Mouse (Mus musculus) kidney, embryonic 15.5 days (tissue): Measurements from ENCODE around the gene Pigo. TPM values are rescaled to one million over a fixed set of nuclear protein-coding genes. Genes with fewer than 3 reads are reported as not detected.

ENCODE experiments used
- ATAC-seq: fragments of 200-750 bp; cut with Nextera tagmentation; replicated peaks from 2 replicates; pipeline ENCODE4 v1.8.0; 2017; ENCODE audit warnings: moderate TSS enrichment; ENCODE audit not compliant: low FRiP score
- H3K27ac ChIP-seq: fragments of 300-500 bp; sonication (generic); 2 replicates; pipeline ENCODE4 v1.5.1; 2015; ENCODE audit warnings: mild to moderate bottlenecking, inconsistent platforms
- H3K27me3 ChIP-seq: fragments of 300-500 bp; sonication (generic); 2 replicates; pipeline ENCODE4 v1.6.1; 2015; ENCODE audit warnings: inconsistent platforms
- H3K36me3 ChIP-seq: fragments of 300-500 bp; sonication (generic); 2 replicates; pipeline ENCODE4 v1.6.1; 2015; ENCODE audit warnings: inconsistent platforms
- H3K4me1 ChIP-seq: fragments of 300-500 bp; sonication (generic); 2 replicates; pipeline ENCODE4 v1.6.1; 2015; ENCODE audit warnings: inconsistent platforms
- H3K4me2 ChIP-seq: fragments of 300-500 bp; sonication (generic); 2 replicates; pipeline ENCODE4 v1.6.1; 2015; ENCODE audit warnings: moderate library complexity, mild to moderate bottlenecking, inconsistent platforms
- H3K4me3 ChIP-seq: fragments of 300-500 bp; sonication (generic); replicated peaks from 2 replicates; pipeline ENCODE4 v1.5.1; 2015; ENCODE audit warnings: mild to moderate bottlenecking, inconsistent platforms
- H3K9ac ChIP-seq: fragments of 300-500 bp; sonication (generic); 2 replicates; pipeline ENCODE4 v1.6.1; 2015; ENCODE audit warnings: mild to moderate bottlenecking, inconsistent platforms
- H3K9me3 ChIP-seq: fragments of 300-500 bp; sonication (generic); replicated peaks from 2 replicates; pipeline ENCODE4 v1.6.1; 2016; ENCODE audit warnings: inconsistent platforms
- WGBS: fragments of 180-500 bp; shearing (Covaris S2); methylation state at CpG from one replicate; pipeline ENCODE4 v1.1.7; 2015; ENCODE audit warnings: mixed read lengths; 5-methylcytosine and 5-hydroxymethylcytosine counted together
- polyA plus RNA-seq: library from polyadenylated mRNA; unstranded; fragments of >200 nt; fragmentation: Nextera tagmentation; extraction: Ambion mirVana; gene quantifications from 2 replicates; pipeline ENCODE4 v1.2.1, GENCODE M21; 2015

The Pigo gene
- polyA plus RNA-seq, 1 experiment from 2014 or later: 27.6 TPM

DNA sequence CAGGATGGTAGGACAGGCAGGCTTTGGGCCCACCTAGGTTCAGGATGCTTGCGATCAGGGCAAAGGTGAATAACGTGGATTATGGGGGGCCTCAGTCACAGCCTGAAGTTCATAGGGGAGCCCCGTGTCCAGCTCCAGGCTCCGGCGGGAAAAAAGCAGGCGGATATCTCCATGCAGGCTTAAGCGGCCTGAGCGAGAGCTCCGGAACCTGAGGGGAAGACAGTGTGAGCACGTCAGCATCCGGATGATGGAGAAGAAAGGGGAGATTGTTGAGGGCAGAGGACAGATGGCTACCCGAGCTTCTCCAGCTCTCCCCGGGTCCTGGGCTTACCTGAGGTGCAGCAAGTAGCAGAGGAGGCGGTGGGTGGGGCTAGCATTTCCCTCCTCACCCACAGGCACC lies 7.9 kb upstream of the Pigo start:
- peaks cover 49% of the 10 kb centered on the region for H3K36me3 ChIP-seq

DNA sequence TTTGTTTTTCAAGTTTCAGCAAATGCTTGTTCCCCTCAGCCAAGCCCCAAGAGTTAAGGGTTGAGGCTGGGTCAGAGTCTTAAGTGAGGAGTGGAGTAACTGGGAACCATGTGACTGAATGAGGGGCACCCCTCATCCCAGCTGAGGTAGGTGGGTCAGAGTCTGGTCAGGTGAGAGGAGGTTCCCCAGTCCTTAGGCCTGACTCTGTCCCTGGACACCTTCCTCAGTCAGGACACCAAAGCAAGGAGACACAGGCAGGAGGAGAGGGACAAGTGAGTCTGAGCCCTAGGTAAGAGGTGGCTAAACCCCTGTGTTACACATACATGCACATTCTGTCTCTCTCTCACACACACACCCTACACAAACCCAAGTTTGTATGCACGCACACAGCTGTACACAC lies 6.9 kb upstream of the Pigo start:
- no peak overlapping the region for H3K9ac ChIP-seq
- H3K4me3 ChIP-seq: no peak overlapping the region
- no peaks in the 10 kb centered on the region for H3K27me3 ChIP-seq
- WGBS: 90% methylated on average over 1 of the region's 1 CpGs
- ATAC-seq: no peak
- no peak overlapping the region for H3K27ac ChIP-seq
- H3K36me3 ChIP-seq: peaks cover 59% of the 10 kb centered on the region
- H3K4me1 ChIP-seq: peaks cover 21% of the 10 kb centered on the region
- H3K4me2 ChIP-seq: no peak overlapping the region
- H3K9me3 ChIP-seq: no peaks in the 10 kb centered on the region

More for the DNA sequence above, 7.9 kb upstream of the Pigo start:
- no peak overlapping the region for H3K9ac ChIP-seq
- WGBS: 89% methylated on average over 14 of the region's 14 CpGs
- H3K4me1 ChIP-seq: peaks cover 25% of the 10 kb centered on the region
- ATAC-seq: no peak
- H3K27me3 ChIP-seq: no peaks in the 10 kb centered on the region
- no peak overlapping the region for H3K4me2 ChIP-seq
- H3K4me3 ChIP-seq: no peak overlapping the region
- H3K9me3 ChIP-seq: no peaks in the 10 kb centered on the region
- H3K27ac ChIP-seq: no peak overlapping the region

DNA sequence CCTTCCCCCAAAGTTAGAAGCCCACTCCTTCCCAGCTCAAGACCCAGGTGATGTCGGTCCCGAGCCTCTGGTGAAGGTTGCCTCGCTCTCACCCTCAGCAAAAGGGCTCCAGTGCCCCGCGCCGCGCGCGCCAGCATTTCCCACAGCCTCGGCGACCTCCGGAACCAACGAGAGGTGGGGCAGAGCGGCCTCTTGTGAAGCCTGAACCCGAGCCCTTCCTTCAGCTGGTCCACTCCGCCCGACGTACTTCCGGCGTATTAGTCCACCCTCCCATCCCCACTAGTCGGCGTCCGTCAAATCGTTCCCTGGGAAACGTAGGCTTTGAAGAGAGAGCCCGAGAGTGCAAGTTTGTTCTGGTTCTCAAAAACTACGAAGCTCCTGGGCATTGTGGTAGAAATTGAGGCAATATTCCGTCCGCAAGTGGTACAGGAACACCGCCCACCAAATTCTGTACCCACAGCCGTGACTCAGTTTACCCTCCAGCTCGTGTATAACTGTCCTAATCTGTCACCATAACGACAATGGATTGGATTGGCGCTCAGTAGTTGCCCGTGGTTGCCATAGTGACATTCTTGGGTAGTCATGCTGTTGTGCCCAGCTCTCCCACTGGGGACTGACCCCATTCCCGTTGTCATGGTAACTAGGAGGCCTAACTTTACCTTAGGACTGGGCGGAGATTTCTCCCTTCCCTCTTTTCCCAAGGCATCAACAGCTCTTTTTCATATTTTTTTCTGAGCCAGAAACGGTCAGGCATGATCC lies 5.8 kb upstream of the Pigo start, which contains the start of gene Stoml2:
Gene Stoml2, minus strand, starts transcription at position 474 of the 759 bp plus-strand sequence.
- Histone ChIP-seq H3K36me3 (peaks cover 65% of the 10 kb centered on the region), H3K27me3 (no peaks in the 10 kb centered on the region), H3K4me2 (peak within 1 kb of the TSS; percentile 87), H3K9me3 (no peaks in the 10 kb centered on the region), H3K4me3 (peak within 1 kb of the TSS; percentile 73), H3K9ac (peak within 1 kb of the TSS; percentile 78), H3K27ac (peak within 1 kb of the TSS; percentile 93), H3K4me1 (peaks cover 21% of the 10 kb centered on the region)
- ATAC-seq: peak; percentile 97
- WGBS: under 1% methylated on average over 38 of the region's 38 CpGs

DNA sequence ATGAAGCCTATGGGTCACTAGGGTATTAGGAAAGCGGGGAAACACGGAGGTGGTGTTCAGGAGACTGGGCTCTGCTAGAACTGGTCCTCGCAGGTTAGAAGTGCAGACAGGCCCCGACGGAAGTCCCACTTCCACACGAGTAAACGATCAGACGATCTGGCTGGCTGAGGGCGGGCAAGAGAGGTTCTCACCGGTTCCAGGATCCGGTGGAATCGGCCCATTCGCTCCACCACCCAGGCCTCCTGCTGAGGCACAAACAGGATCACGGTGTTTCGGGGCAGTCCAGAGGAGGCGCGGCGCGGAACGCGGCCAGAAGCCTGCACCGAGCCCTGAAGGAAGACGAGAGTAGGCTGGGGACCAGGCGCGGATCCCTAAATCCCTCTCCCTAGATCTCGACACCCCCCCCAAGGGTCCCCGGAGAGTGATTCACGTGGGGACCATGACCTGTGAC lies 5.2 kb upstream of the Pigo start:
- Histone ChIP-seq H3K9me3 (no peaks in the 10 kb centered on the region), H3K4me3 (peak overlapping the region; percentile 73), H3K4me1 (peaks cover 21% of the 10 kb centered on the region), H3K27ac (peak overlapping the region; percentile 93), H3K9ac (peak overlapping the region; percentile 78), H3K4me2 (peak overlapping the region; percentile 87), H3K36me3 (peaks cover 60% of the 10 kb centered on the region), H3K27me3 (no peaks in the 10 kb centered on the region)
- WGBS: 2% methylated on average over 28 of the region's 28 CpGs
- peak; percentile 68 for ATAC-seq

DNA sequence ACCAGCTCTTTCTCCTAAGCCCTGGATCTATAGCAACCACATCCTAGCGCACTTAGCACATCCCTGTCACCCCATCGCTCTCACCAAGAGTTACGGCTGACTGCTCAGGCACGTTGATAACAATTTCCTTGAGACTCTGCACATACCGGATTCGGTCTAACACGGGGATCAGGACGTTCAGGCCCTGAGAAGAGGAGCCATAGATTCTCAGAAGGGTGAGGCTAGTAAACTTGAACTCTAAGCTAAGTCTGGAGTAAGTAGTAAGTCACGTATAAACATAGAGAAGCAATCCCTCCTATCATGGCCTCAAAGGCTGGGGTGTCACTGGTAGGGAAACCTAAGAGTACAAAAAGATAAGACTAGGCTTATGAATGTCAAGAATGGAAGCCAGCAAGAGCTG lies 4.7 kb upstream of the Pigo start:
- ATAC-seq: no peak
- Histone ChIP-seq H3K9ac (peak overlapping the region; percentile 78), H3K27me3 (no peaks in the 10 kb centered on the region), H3K36me3 (peaks cover 56% of the 10 kb centered on the region), H3K27ac (peak overlapping the region; percentile 93), H3K4me2 (peak overlapping the region; percentile 87), H3K4me1 (peaks cover 21% of the 10 kb centered on the region), H3K4me3 (peak overlapping the region; percentile 73), H3K9me3 (no peaks in the 10 kb centered on the region)
- 57% methylated on average over 9 of the region's 9 CpGs for WGBS

DNA sequence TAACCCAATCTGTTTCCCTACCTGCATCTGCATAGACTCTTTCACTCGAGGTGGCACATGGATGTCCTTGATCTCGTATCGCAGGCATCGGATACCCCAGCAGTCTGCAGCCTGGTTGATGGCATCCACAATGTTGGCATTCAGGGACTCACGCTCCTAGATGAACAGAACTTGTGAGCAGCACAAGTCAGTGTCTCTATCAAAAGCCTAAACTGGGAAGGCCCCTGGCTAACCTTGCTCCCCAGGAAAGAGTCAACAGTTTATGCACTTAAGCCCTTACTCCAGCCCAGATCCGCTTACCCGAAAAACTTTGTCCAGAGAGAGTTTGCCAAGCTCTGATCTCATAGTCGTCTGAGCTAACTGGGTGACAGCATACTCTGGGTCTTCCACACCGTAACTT lies 4.1 kb upstream of the Pigo start:
- peaks cover 52% of the 10 kb centered on the region for H3K36me3 ChIP-seq
- 0 out of 2 replicates have a peak overlapping the region, but pooled peaks have one; percentile 73 for H3K4me3 ChIP-seq
- no peak overlapping the region; the same call in 1 of the 2 replicates for H3K4me2 ChIP-seq
- H3K27ac ChIP-seq: no peak overlapping the region
- H3K4me1 ChIP-seq: peaks cover 26% of the 10 kb centered on the region
- H3K9me3 ChIP-seq: no peaks in the 10 kb centered on the region
- ATAC-seq: no peak
- H3K9ac ChIP-seq: no peak overlapping the region
- WGBS: 94% methylated on average over 9 of the region's 9 CpGs
- H3K27me3 ChIP-seq: no peaks in the 10 kb centered on the region

DNA sequence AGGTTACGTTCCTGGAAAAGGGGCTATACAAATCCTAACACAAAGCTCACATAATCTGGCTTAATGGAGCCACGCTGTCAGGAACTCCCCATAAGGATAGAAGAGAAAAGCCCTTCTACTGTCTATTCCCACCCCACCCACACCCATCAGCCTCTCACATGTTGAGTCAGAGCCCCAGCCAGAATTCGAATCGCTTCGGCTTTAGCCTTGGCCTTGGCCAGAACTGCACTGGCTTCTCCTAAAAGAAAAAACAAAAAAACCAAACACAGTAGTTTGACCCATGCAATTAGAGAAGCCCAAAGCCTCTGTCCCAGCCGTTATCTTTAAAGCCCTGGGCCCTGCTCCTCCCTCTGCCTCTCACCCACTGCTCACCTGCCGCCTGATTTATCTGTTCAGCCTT lies 3.5 kb upstream of the Pigo start:
- Histone ChIP-seq H3K4me1 (peaks cover 32% of the 10 kb centered on the region), H3K9ac (no peak overlapping the region), H3K27me3 (no peaks in the 10 kb centered on the region), H3K27ac (no peak overlapping the region), H3K4me2 (no peak overlapping the region), H3K9me3 (no peaks in the 10 kb centered on the region), H3K36me3 (peaks cover 46% of the 10 kb centered on the region), H3K4me3 (no peak overlapping the region)
- 93% methylated on average over 7 of the region's 7 CpGs for whole genome bisulfite sequencing
- no peak for ATAC-seq

DNA sequence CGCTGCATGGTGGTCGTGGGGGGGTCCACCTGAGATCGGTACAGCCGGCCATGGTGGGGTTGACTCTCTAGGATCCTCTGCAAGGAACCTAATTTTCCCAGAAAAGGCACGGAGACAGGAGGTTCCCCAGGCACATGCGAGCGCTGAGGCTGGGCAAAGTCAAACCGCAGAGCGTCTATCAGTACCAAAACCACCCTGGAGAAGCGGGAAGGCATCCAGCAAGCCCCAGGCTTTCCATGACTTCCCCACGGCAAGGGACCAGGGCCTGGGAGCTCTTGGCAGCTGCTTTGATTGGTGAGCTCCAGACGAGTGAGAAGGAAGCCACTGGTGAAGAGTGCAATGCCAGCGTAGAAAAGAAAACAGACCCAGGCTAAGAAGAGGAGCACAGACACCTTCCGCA lies 946 bp downstream of the Pigo start:
- H3K9ac ChIP-seq: peak overlapping the region; percentile 65
- no peak for ATAC-seq
- no peaks in the 10 kb centered on the region for H3K9me3 ChIP-seq
- H3K4me1 ChIP-seq: peaks cover 18% of the 10 kb centered on the region
- WGBS: 77% methylated on average over 14 of the region's 14 CpGs
- peak overlapping the region; percentile 53 for H3K4me3 ChIP-seq
- peaks cover 72% of the 10 kb centered on the region for H3K36me3 ChIP-seq
- no peaks in the 10 kb centered on the region for H3K27me3 ChIP-seq
- peak overlapping the region; percentile 94; the same call in 1 of the 2 replicates for H3K27ac ChIP-seq
- peak overlapping the region; percentile 86 for H3K4me2 ChIP-seq

DNA sequence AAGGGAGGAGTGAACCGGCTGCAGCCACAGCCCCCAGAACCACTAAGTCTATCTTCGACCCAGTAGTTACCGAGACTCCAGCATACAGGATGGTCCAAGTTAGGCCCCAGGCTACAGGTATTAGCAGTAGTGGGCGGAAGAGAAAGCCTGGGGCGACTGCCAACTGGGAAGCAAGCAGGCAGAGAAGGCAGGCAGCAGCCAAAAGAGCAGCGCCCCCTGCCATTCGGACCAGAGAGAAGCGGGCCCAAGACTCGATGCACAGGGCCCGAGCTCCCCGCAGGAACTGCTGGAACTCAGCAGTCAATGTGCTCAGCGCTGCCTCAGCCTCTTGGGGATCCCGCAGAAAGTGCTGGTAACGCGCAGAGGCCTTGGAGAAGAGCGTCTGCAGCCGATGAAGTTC lies 4.3 kb downstream of the Pigo start:
- peaks cover 72% of the 10 kb centered on the region for H3K36me3 ChIP-seq
- no peaks in the 10 kb centered on the region for H3K27me3 ChIP-seq
- no peak overlapping the region for H3K4me3 ChIP-seq
- H3K4me1 ChIP-seq: peaks cover 14% of the 10 kb centered on the region
- H3K4me2 ChIP-seq: no peak overlapping the region
- no peak overlapping the region for H3K9ac ChIP-seq
- H3K9me3 ChIP-seq: no peaks in the 10 kb centered on the region
- 79% methylated on average over 17 of the region's 17 CpGs for WGBS
- H3K27ac ChIP-seq: no peak overlapping the region
- ATAC-seq: no peak

DNA sequence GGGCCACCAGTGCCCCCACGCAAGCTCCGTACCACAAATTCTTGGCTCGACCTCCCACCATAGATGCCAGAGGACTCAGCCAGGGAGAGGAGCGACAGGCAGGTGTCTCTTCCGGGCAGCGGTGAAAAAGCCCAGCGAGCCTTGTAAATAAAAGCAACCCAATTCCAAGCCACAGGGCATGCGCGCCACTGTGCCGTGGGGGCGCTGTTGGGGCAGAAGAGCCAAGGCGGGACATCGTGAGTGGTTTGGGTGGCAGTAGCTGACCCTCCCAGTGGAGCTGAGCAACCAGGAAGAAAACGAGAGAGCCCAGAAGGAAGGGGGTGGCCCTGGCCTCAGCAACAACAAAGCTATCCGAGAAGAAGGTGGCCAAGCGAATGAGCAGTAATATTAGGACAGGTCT lies 4.7 kb downstream of the Pigo start:
- H3K4me1 ChIP-seq: peaks cover 14% of the 10 kb centered on the region
- no peak for ATAC-seq
- H3K27me3 ChIP-seq: no peaks in the 10 kb centered on the region
- H3K4me3 ChIP-seq: no peak overlapping the region
- peaks cover 72% of the 10 kb centered on the region for H3K36me3 ChIP-seq
- WGBS: 86% methylated on average over 16 of the region's 16 CpGs
- no peak overlapping the region for H3K4me2 ChIP-seq
- H3K9me3 ChIP-seq: no peaks in the 10 kb centered on the region
- H3K9ac ChIP-seq: no peak overlapping the region
- no peak overlapping the region for H3K27ac ChIP-seq

DNA sequence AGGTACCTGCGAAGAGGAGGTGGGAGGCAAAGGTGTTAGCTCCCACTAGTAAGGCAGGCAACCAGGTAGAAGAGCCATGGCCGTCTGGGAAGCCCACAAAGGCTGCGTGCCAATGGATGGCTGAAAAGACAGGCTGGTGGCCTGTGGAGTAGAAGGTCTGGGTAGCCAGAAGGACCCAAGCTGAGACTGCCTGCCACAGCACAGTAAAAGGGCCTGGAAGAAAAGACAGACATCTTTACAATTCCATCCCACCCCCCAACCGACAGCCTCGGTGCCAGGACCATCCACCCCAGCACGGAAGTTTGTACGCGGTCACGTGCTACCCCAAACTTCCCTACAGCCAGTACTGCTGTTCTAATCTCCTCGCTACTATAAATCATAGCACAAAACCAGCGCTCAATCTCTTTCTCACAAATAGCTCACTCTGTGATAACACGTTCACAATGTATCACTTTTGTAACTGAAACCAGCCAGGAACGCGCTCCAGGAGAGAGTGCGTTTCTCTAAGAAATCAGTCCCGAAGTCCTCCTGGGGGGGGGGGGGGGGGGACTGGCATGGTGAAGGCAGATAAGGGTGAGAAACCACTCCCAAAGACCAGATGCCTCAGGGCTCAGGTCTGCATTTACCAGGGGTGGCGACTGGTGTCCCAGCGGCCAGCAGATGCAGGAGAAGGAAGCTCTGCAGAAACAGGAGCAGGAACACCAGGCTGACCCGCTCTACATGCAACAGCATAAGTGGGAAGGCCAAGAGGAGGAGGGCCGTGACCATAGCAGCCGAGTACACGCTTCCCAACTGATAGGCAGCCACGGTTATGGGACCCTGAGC lies 5.8 kb downstream of the Pigo start:
- no peak for ATAC-seq
- Histone ChIP-seq H3K36me3 (peaks cover 72% of the 10 kb centered on the region), H3K9ac (no peak overlapping the region), H3K27me3 (no peaks in the 10 kb centered on the region), H3K9me3 (no peaks in the 10 kb centered on the region), H3K4me3 (no peak overlapping the region), H3K4me2 (no peak overlapping the region), H3K4me1 (peaks cover 10% of the 10 kb centered on the region), H3K27ac (no peak overlapping the region)
- 93% methylated on average over 23 of the region's 23 CpGs for WGBS

DNA sequence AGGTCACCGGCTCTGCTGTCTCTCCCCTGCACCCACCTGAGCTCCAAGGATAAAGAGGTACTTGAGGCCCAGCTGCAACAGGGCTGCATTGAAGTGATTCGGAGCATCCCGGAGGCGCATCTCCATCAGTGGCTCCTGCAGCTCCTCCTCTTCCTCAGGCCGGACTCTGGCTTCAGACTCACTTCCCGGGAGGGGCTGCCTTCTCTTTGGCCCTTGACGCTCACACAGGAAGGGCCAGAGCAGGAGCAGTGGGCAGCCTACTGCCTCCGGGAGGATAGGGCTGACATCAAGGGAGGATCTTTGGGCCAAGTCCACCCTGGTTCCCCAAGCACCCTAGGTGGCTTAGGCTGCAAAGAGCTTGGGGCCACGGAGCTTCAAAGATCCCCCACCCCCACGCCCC lies 6.4 kb downstream of the Pigo start:
- ATAC-seq: no peak
- no peak overlapping the region for H3K9ac ChIP-seq
- no peak overlapping the region for H3K4me3 ChIP-seq
- H3K4me2 ChIP-seq: no peak overlapping the region
- peaks cover 72% of the 10 kb centered on the region for H3K36me3 ChIP-seq
- H3K27me3 ChIP-seq: no peaks in the 10 kb centered on the region
- no peaks in the 10 kb centered on the region for H3K9me3 ChIP-seq
- WGBS: 91% methylated on average over 10 of the region's 10 CpGs
- peaks cover 3% of the 10 kb centered on the region; the same call in 1 of the 2 replicates for H3K4me1 ChIP-seq
- no peak overlapping the region for H3K27ac ChIP-seq
